ENCODE assay signal across 8 mouse cellular contexts in genomic region chr9:49485892-49486311, GRCm38 (mm10). TPM values are rescaled to one million over a fixed set of nuclear protein-coding genes. Genes with fewer than 3 reads are reported as not detected.
A peak's percentile ranks its signal among the peaks of the same experiment; 100 is the strongest.
DNase-seq lines count a peak whose midpoint lies in the region; ATAC-seq and TF ChIP-seq lines count a peak whose summit lies in the region.

TSS of gene Ttc12 (minus strand) at chr9:49486225.

- under 1% methylated on average over 18 of the region's 18 CpGs for WGBS in bone marrow, adult 2 months
- 0% methylated on average over 18 of the region's 18 CpGs for WGBS in heart, embryonic 14.5 days
- under 1% methylated on average over 18 of the region's 18 CpGs for WGBS in liver, embryonic 16.5 days (ENCODE audit: insufficient replicate concordance)

- no peaks in the 10 kb centered on the region for H3K36me3 ChIP-seq in E14TG2a.4 (ENCODE audit: insufficient read depth, low read length)
- no peaks in the 10 kb centered on the region for H3K36me3 ChIP-seq in heart, embryonic 14.5 days (ENCODE audit: control insufficient read depth, insufficient read depth, low read length)
- H3K36me3 ChIP-seq in liver, embryonic 16.5 days (ENCODE audit: control insufficient read depth, insufficient read depth): no peaks in the 10 kb centered on the region

- peak within 1 kb of the TSS; percentile 84 for H3K4me3 ChIP-seq in E14TG2a.4 (replicated peaks; ENCODE audit: low read length)
- peak within 1 kb of the TSS; percentile 71 for H3K4me3 ChIP-seq in bone marrow, adult 2 months (replicated peaks; ENCODE audit: control insufficient read depth, low read depth, low read length)
- H3K4me3 ChIP-seq in embryonic fibroblast, embryonic 13.5 days (ENCODE audit: insufficient read depth, low read length): peak within 1 kb of the TSS; percentile 77
- H3K4me3 ChIP-seq in heart, embryonic 14.5 days (ENCODE audit: control insufficient read depth in 1 of 2, insufficient read depth in 1 of 2, low read depth in 1 of 2, low read length in 2 of 2): peak within 1 kb of the TSS; percentile 64 to 71
- H3K4me3 ChIP-seq in liver, embryonic 16.5 days (ENCODE audit: low read depth, low read length): peak within 1 kb of the TSS; percentile 62

- no peaks in the 10 kb centered on the region for H3K9me3 ChIP-seq in E14TG2a.4 (ENCODE audit: low read length)
- H3K9me3 ChIP-seq in heart, embryonic 14.5 days (ENCODE audit: control insufficient read depth, low read length): no peaks in the 10 kb centered on the region
- no peaks in the 10 kb centered on the region for H3K9me3 ChIP-seq in liver, embryonic 16.5 days (replicated peaks; ENCODE audit: control insufficient read depth, low read length)

- H3K27ac ChIP-seq in bone marrow, adult 2 months (ENCODE audit: control insufficient read depth, insufficient read depth, low read depth, low read length, poor library complexity): no peak within 1 kb of the TSS
- H3K27ac ChIP-seq in embryonic fibroblast, embryonic 13.5 days (ENCODE audit: insufficient read depth, low read length): peak within 1 kb of the TSS; percentile 91
- H3K27ac ChIP-seq in heart, embryonic 14.5 days (replicated peaks in 1 of 2; ENCODE audit: control insufficient read depth in 1 of 2, insufficient read depth in 1 of 2, low read depth in 2 of 2, low read length in 2 of 2): no peak within 1 kb of the TSS
- H3K27ac ChIP-seq in liver, embryonic 16.5 days (ENCODE audit: low read length): no peak within 1 kb of the TSS

- peak; percentile 91 for DNase-seq in kidney, postnatal 10 days
- peak; percentile 86 for DNase-seq in neural tube, embryonic 10.5 days (ENCODE audit: extremely low spot score, low spot score)
- peak; percentile 89 for DNase-seq in testis, postnatal 10 days (ENCODE audit: low spot score)

- no peak for TF ChIP-seq POLR2A in bone marrow, adult 2 months (IDR thresholded peaks at IDR 0.05; ENCODE audit: borderline replicate concordance, control insufficient read depth, low read depth, low read length)
- peak; percentile 50 for TF ChIP-seq POLR2A in embryonic fibroblast, embryonic 13.5 days (IDR thresholded peaks at IDR 0.05; ENCODE audit: low read depth, low read length)

- no peak for TF ChIP-seq CTCF in E14TG2a.4 (conservative IDR thresholded peaks at IDR 0.05; ENCODE audit: low read length)
- TF ChIP-seq CTCF in bone marrow, adult 2 months (IDR thresholded peaks at IDR 0.05; ENCODE audit: control insufficient read depth, insufficient read depth, low read length): no peak
- no peak for TF ChIP-seq CTCF in embryonic fibroblast, embryonic 13.5 days (IDR thresholded peaks at IDR 0.05; ENCODE audit: borderline replicate concordance, insufficient read depth, low read length)

- no peaks in the 10 kb centered on the region for H3K27me3 ChIP-seq in E14TG2a.4 (ENCODE audit: insufficient read depth, low read length)
- 0 out of 2 replicates have a peak, but pooled peaks cover 5% of the 10 kb centered on the region for H3K27me3 ChIP-seq in heart, embryonic 14.5 days (ENCODE audit: control insufficient read depth, insufficient read depth, low read length)
- H3K27me3 ChIP-seq in liver, embryonic 16.5 days (ENCODE audit: control insufficient read depth, insufficient read depth, low read depth, low read length): no peaks in the 10 kb centered on the region

- ATAC-seq in heart, embryonic 14.5 days (ENCODE audit: insufficient number of reproducible peaks, insufficient read depth, low FRiP score, low read depth): peak; percentile 89
- peak; percentile 69 for ATAC-seq in liver, embryonic 16.5 days (ENCODE audit: low read depth)

- peak within 1 kb of the TSS; percentile 94 for H3K4me2 ChIP-seq in heart, embryonic 14.5 days (ENCODE audit: low read length)
- peak within 1 kb of the TSS; percentile 67 for H3K4me2 ChIP-seq in liver, embryonic 16.5 days (ENCODE audit: low read depth, low read length)

- H3K9ac ChIP-seq in heart, embryonic 14.5 days (ENCODE audit: low read length): peak within 1 kb of the TSS; percentile 69
- H3K9ac ChIP-seq in liver, embryonic 16.5 days (ENCODE audit: low read depth, low read length): peak within 1 kb of the TSS; percentile 31

- H3K4me1 ChIP-seq in E14TG2a.4 (replicated peaks; ENCODE audit: low read depth, low read length): peaks cover 53% of the 10 kb centered on the region
- no peaks in the 10 kb centered on the region for H3K4me1 ChIP-seq in bone marrow, adult 2 months (ENCODE audit: control insufficient read depth, insufficient read depth, low read length)
- H3K4me1 ChIP-seq in embryonic fibroblast, embryonic 13.5 days (ENCODE audit: control insufficient read depth, insufficient read depth, low read length): peaks cover 9% of the 10 kb centered on the region
- H3K4me1 ChIP-seq in heart, embryonic 14.5 days (ENCODE audit: control insufficient read depth in 2 of 2, insufficient read depth in 2 of 2, low read length in 2 of 2): no peaks in the 10 kb centered on the region
- no peaks in the 10 kb centered on the region; the same call in 1 of the 2 replicates for H3K4me1 ChIP-seq in liver, embryonic 16.5 days (ENCODE audit: control insufficient read depth, low read depth, low read length)

RNA-seq across cellular contexts. Expression of gene Ttc12, which starts in this region (rescaled TPM):
- 0.55 and 1.5 TPM in 2 replicates for polyA plus RNA-seq in bone marrow, adult 2 months (2011; ENCODE audit: insufficient read depth, insufficient read length, low replicate concordance, missing spikeins)
- polyA plus RNA-seq in embryonic fibroblast, embryonic 13.5 days (2011; ENCODE audit: insufficient read length, low read depth, missing spikeins): 9.6 and 14.8 TPM in 2 replicates
- polyA plus RNA-seq in heart, embryonic 14.5 days (2014; fragmentation: Nextera tagmentation; extraction: Ambion mirVana): 1.8 and 2.4 TPM in 2 replicates
- polyA plus RNA-seq in liver, embryonic 16.5 days (2015; fragmentation: Nextera tagmentation; extraction: Ambion mirVana): 0.08 and 0.09 TPM in 2 replicates

Comparison
In these comparisons a context has a peak if more than half of its experiments do, and no peak if none do; other contexts are left out.
1. Peak in ATAC-seq, H3K4me3 ChIP-seq, H3K9ac ChIP-seq and H3K4me2 ChIP-seq in liver, embryonic 16.5 days; RNA of the gene not detected or under 1 TPM.